Mouse (Mus musculus) gastrocnemius, adult 2 months (tissue): ENCODE measurements around the gene Kcng3. TPM values are rescaled to one million over a fixed set of nuclear protein-coding genes. Genes with fewer than 3 reads are reported as not detected.

Source experiments
- DNase-seq: peaks from one replicate; pipeline ENCODE4 v3.0.0; 2022
- H3K27ac ChIP-seq: fragments of 200-600 bp; 2 replicates; pipeline ENCODE4 v1.8.1; 2022; ENCODE audit warnings: mild to moderate bottlenecking
- H3K4me3 ChIP-seq: fragments of 200-600 bp; 2 replicates; pipeline ENCODE4 v1.8.1; 2022; ENCODE audit warnings: mild to moderate bottlenecking, moderate library complexity
- CTCF ChIP-seq: fragments of 200-600 bp; IDR thresholded peaks from 2 replicates; pipeline ENCODE4 v1.8.1; 2022; ENCODE audit warnings: antibody characterized with exemption, mild to moderate bottlenecking, moderate library complexity
- intact Hi-C: fragments of 180-260 bp; cut with DNase I; formaldehyde crosslinking; loops from one replicate; pipeline ENCODE4 v1.15.1; 2025
- long read RNA-seq, 2 experiments: library from polyadenylated mRNA; stranded (forward); transcript quantifications; one replicate each; pipeline ENCODE4 v2.0.0; 2021
- total RNA-seq, 2 experiments: library from RNA; stranded (reverse); gene quantifications; 2 replicates each; pipeline ENCODE4 v1.2.3; 2021

Gene Kcng3
- total RNA-seq: not detected
- long read RNA-seq, experiment 1: 0 reads
- long read RNA-seq, experiment 2: 0 reads

DNA sequence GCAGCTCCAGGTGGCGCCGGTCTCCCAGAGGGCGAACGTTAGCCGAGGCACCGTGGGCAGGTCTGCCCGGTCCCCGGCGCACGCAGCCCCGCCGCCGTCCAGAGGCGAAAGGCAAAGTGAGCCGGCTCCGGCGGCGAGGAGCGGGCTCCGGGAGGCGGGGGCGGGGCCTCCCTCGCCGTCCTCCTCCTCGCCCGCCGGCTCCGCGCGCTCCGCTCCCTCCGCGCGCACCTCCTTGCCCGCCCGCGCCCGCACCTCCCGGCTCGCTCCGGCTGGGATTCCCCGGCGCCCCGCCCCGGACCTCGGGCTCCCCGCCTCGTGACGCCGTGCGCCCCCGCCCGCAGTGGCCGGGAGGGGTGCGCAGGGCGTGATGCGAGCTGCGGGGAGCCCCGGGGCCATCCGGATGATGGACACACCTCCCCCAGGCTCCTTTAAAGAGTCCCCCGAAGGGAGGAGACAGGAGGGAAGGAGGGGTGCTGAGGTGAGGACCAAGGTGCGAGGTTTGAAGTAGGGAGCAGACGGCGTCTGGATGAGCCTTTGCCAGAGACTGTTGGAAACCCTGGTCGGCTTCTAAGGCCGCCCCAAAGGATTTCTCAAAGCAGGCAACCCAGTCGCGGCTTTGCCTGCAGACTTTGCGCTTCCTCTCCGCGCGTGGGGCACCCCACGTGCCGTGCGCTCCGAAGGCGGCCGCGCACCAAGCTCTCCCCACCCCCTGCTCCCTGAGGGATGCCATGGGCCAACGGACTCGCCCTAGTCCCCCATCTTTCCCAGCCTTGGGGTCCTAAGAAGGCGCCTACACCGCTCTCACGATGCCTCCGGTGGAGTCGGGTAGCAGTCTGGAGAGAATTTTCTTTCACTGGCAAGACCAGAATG is at the start of gene Kcng3:
TSS of gene Kcng3 (minus strand) at position 113 of the 870 bp plus-strand sequence.
- peak within 1 kb of the TSS; percentile 72 for H3K4me3 ChIP-seq
- no peak for TF ChIP-seq CTCF
- DNase-seq: peak; percentile 40
- intact Hi-C loops: loop anchor here (2.0 to 5.0 kb wide), 3 partner anchors 100 to 360 kb away; no protein-coding TSS in a partner anchor
- no peak within 1 kb of the TSS for H3K27ac ChIP-seq

DNA sequence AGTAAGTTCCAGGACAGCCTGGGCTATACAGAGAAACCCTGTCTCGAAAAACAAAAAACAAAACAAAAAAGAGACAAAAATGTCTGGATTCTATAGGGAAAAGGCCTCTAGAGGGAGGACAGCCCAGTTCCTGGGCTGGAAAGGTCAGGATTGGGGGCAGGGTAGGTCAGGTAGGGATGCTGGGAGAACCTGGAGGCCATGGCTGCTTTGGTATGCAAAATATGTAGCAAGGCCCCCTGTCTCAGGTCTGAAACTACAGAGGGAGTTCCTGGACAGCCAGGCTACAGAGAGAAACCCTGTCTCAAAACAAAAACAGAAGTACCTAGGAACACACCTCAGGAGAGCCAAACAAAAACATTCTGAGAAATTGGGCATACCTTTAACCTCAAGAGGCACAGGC is 45.7 kb upstream of the Kcng3 start:
- H3K4me3 ChIP-seq: no peak overlapping the region
- no peak for DNase-seq
- no peak overlapping the region for H3K27ac ChIP-seq
- no peak for TF ChIP-seq CTCF
- intact Hi-C loops: no loop called here

DNA sequence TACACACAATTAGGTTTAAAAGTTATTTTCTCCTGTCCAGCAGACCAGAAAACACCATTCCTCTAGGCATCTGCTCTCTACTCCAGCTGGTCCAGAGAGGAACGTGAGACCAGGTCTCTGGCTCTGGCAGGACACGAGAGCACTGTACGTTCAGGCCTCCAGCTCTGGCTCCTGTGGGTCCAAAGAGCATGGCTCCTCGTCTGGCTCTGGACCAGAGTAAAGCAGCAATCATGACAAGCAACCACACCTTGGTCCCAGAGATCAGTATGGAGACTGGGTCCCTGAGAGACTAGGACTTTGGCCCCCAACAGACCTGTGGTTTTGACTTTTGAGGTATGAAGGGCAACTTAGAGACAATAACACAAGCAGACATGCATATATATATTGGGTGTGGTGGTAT is 41.0 kb upstream of the Kcng3 start:
- no peak for DNase-seq
- intact Hi-C loops: no loop called here
- TF ChIP-seq CTCF: no peak
- no peak overlapping the region for H3K27ac ChIP-seq
- no peak overlapping the region for H3K4me3 ChIP-seq

DNA sequence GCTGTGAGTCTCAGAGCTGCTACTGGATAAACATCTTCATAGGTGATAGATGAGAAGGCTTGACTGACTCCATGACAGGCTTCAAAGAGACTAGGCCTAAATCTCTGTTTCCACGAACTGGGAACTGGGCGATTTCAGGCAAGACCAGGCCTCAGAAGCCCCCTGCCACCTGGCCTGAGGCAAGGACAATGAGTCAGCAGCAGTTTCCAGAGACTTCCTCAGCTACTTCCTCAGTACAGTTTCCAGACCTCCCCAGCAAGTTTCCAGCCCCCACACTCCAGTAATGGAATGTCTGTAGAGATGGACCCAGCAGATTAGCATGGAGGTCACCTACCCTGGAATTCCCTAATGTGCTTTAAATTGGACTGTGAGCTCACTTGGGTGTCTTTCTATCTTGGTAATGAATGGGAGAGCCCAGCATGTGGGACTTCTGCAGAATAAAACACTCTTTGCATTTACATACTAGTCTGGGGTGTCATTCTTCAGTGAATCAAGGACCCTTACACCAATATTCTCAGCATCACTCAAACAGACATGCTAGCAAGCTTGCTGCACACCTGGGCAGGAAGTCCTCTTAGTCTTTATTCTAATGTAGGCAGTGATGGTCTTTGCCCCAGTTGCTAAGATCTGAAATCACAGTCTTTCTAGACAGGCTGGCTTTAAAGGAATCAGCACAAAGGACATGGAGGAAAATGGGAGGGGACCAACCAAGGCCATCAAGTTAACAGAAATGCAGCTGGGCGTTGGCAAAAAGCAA is 36.4 kb upstream of the Kcng3 start:
- Histone ChIP-seq H3K4me3 (no peak overlapping the region), H3K27ac (no peak overlapping the region)
- intact Hi-C loops: no loop called here
- DNase-seq: no peak
- TF ChIP-seq CTCF: no peak

DNA sequence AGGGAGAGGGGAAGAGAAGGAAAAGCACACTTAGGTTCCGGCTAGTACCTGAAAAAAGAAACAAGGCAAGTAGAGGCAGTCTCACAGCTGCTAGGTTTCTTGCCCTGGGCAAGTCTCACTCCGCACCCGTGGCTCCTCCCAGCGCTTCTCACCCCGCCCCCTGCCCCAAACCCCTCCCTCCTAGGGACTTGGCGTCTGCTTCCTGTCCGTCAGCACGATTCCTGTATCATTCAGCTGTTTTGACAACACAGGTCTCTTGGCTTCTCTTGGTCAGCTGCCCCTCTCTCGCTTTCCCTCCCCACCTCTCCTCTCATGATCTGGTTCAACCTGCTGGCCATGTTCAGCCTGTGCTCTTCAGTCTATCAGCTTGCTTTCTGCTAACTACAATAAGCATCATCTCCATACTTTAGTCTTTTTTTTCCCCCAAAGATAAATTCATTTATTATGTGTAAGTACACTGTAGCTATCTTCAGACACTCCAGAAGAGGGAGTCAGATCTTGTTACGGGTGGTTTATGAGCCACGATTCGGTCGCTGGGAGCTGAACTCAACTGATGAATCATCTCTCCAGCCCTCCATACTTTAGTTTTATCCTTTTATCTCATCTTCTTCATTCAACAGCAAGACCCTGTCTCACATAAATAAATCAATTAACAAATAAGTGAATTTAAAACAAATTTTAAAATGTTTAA is 35.0 kb upstream of the Kcng3 start:
- intact Hi-C loops: no loop called here
- no peak overlapping the region for H3K4me3 ChIP-seq
- no peak for DNase-seq
- no peak for TF ChIP-seq CTCF
- no peak overlapping the region for H3K27ac ChIP-seq

DNA sequence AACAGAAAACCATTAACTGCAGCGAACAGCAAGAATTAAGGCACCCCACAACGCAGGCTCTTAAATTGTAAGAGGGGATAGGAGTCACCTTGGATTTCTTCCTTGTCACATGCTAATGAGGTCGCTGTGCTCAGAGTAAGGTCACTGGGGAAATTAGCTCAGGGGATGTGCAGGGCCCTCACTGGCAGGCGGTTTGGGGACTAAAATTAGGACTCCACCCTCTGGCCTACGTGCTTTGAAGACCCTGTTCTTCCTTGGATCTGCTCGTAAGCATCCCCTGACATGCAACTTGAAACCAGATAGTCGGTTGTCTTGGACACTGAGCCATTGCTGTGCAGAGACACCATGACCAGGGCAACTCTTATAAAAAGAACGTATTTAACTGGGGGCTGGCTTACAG is 33.1 kb upstream of the Kcng3 start:
- no peak overlapping the region for H3K4me3 ChIP-seq
- no peak overlapping the region for H3K27ac ChIP-seq
- TF ChIP-seq CTCF: no peak
- no peak for DNase-seq
- intact Hi-C loops: no loop called here

DNA sequence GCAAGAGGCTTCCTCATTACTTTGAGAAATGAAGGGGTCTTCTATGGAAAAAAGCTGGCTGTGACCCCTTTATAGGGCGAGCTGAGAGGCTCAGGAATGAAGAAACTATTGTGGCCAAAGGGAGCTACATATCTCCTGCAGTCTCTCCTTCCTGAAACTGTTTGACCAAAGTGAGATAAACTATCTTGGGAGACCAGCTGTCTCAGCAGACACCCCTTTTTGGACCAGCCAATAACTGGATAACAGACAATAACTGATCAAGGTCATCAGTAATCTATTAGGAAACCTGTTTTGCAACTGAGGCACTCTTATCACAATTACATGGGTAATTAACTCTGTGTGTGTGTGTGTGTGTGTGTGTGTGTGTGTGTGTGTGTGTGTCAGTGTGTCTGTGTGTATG is 27.2 kb upstream of the Kcng3 start:
- Histone ChIP-seq H3K27ac (no peak overlapping the region), H3K4me3 (no peak overlapping the region)
- TF ChIP-seq CTCF: no peak
- no peak for DNase-seq
- intact Hi-C loops: no loop called here

DNA sequence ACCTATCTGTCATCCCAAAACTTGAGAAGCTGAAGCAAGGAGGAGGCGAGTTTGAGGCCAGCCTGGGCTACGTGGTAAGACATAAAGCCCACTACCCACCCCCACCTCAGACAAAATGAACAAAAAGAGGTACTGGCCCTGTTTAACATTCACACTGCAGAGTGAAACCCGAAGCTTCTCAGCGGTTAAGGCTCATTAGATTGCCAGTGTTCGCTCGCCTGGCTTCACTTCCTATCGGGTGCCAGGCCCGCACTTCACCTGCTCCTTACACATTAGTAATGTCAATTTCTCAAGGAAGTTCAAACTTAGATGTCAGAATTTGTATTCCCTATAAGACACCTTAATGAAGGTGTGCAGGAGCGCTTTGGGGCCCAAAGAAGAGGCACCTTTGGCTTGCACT is 25.7 kb upstream of the Kcng3 start:
- H3K4me3 ChIP-seq: no peak overlapping the region
- no peak for TF ChIP-seq CTCF
- no peak for DNase-seq
- intact Hi-C loops: no loop called here
- no peak overlapping the region for H3K27ac ChIP-seq

DNA sequence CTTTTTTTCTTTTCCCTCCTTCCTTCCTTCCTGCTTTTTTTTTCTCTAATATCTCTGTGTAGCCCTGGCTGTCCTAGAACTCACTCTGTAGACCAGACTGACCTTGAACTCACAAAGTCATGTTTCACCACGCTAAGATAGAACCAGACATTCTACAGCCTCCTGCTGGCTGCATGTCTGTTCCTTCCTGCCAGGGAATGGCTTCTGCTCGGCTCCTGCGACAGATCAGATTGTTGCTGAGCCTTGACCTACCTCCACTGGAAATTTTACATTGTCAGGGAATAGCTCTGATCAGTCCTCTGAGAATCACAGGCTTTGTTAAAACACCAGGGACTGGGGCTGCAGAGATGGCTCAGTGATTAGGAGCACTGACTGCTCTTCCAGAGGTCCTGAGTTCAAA is 24.0 kb upstream of the Kcng3 start:
- intact Hi-C loops: no loop called here
- no peak overlapping the region for H3K27ac ChIP-seq
- H3K4me3 ChIP-seq: no peak overlapping the region
- DNase-seq: no peak
- TF ChIP-seq CTCF: no peak

DNA sequence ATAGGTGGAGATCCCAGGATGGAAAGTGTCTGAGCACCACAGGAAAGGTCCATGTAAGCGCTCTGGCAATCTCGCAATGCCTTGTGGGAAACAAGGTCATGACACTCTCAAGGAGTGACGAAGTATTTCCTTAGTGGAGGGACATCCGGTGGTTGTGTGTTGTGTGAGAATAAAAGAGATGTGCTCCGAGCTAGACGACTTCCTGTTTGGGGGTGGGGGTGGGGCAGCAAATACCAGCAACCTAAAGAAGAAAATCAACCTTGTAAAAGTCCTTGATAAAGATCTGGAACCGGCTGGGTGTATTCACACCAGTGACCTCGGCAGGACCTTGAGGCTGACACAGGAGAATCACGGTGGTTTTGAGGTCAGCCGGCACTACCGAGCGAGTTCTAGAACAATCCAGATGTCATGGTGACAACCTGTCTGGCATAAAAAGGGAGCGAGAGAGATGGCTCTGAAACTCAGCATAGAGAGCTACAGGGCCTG is 23.0 kb upstream of the Kcng3 start:
- Histone ChIP-seq H3K27ac (no peak overlapping the region), H3K4me3 (no peak overlapping the region)
- intact Hi-C loops: no loop called here
- no peak for DNase-seq
- no peak for TF ChIP-seq CTCF

DNA sequence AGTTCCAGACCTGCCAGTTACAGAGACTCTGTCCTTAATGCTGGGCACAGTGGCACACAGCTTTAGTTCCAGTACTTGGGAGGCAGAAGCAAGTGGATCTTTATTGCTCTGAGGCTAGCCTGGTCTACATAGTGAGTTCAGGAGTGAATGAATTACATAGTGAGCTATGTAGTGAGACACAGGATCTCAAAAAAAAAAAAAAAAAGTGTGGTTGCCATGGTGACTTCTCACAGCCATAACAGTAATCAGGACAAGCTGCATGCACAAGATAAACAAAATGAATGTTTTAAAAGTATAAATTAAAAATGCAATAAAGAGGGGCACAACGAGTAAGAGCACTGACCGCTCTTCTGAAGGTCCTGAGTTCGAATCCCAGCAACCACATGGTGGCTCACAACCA is 21.9 kb upstream of the Kcng3 start:
- TF ChIP-seq CTCF: no peak
- DNase-seq: no peak

DNA sequence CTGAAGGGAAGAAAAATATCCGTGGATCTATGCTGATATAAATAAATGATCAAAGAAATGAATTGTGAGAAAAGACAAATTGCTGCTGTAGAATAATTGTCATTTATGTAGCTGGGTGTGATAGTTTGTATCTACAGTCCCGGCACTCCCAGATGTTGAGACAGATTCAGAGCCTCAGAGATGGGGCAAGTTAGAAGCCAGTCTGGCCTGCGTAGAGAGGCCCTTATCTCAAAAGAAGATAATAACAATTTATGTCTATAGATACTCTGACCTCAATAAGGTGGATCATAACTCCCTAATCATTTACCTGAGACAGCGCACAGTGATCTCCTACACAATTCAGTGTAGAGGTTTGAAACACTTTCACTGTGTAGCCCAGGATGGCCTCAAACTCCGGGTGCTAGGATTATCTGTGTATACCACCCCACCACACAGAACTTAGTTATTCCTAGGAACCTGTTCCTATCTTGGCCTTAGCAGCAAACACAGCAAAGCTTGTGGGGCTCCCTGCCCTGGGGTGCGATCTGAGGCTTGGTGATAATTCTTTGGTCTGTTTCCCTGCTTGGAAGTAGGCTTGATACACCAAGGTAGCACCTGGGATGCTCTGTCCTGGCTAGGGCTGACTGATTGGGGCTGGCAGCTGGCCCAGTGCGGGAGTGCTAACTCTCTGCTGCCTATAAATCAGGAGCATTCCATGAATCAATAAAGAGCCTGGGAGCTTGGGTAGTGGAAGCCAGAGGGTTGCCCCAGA is 19.4 kb upstream of the Kcng3 start:
- Histone ChIP-seq H3K4me3 (no peak overlapping the region), H3K27ac (no peak overlapping the region)
- intact Hi-C loops: no loop called here
- no peak for TF ChIP-seq CTCF
- no peak for DNase-seq

More for the DNA sequence above, 21.9 kb upstream of the Kcng3 start:
- intact Hi-C loops: no loop called here
- H3K4me3 ChIP-seq: no peak overlapping the region
- no peak overlapping the region for H3K27ac ChIP-seq
